Mouse (Mus musculus) kidney, postnatal 14 days (tissue): ENCODE data around the gene Pdcd2.
A peak's percentile ranks its signal among the peaks of the same experiment; 100 is the strongest.
"Not testable (repeated sequence)": the region's sequence is repeated elsewhere in the genome, so short reads cannot be mapped to it uniquely, and the experiment has no call there.

Experiments used
- DNase-seq: peaks from one replicate; pipeline ENCODE4 v3.0.0; 2022; ENCODE audit warnings: mixed read lengths

Gene Pdcd2

GRCm38 (mm10) chr17:15526986-15527810 lies at the start of gene Pdcd2:
Gene Pdcd2, minus strand, starts transcription at chr17:15527301.
- peak; percentile 97 for DNase-seq

- no peak for DNase-seq
These were observed 48.0 kb upstream of the Pdcd2 start for GRCm38 (mm10) chr17:15575056-15575455.

- no peak for DNase-seq
These were observed 39.8 kb upstream of the Pdcd2 start for GRCm38 (mm10) chr17:15566908-15567307.

- DNase-seq = peak; percentile 5
These were observed 37.8 kb upstream of the Pdcd2 start for GRCm38 (mm10) chr17:15564928-15565300.

DNA sequence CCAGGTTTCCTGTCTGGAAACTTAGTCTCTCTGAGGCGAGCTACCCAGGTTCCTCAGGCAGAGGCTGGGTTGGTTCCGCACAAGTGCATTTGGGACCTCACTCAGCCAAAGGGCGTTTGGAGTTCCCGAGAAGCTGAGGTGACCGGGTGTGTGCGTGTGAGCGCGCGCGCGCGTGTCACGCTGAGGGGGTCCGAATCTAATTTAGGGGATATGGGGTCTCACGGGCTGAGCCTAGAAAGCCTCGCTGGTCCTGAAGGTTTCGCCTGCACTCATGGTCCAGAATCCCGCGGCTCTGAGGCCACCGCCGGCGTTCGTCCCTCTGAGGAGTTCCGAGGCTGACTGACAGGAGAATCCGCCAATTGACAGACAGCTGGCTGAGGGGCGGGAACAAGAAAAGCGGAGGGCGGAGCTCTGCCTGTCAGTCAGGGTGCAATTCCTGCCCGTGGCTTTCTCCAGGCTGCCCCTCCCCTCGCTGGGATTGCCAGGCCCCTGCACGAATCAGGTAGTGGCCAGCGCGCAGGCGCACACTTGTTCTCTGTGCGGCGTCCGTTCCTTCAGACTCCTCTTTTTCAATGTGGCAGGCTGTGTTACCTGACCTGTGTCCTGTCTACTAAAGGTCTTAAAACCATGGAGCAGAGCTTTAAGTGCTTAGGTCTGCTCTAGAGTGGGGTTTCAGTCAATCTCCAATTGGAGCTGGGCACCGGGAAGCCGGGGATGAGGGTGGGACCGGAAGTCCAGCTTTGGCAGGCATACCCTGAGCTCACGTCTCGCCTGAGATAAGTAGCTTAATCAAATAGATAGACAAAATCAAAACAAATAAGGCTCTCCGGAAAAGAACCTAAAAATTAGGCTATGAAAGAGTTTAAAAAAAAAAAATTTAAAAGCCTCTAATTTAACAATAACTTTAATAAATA lies 37.2 kb upstream of the Pdcd2 start, which contains the start of gene Prdm9:
Prdm9 (minus strand) TSS at position 341 of the 914 bp plus-strand sequence.
- peak; percentile 99 for DNase-seq

DNA sequence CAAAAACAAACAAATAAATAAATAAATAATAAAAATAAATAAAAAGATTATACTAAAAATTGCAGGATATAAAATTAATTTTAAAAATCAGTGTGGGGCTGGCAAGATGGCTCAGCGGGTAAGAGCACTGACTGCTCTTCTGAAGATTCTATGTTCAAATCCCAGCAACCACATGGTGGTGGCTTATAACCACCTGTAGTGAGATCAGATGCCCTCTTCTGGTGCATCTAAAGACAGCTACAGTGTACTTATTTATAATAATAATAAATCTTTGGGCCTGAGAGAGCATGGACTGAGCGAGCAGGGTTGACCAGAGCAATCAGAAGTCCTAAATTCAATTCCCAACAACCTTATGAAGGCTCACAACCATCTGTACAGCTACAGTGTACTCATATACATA lies 32.8 kb upstream of the Pdcd2 start:
- DNase-seq = no peak

DNA sequence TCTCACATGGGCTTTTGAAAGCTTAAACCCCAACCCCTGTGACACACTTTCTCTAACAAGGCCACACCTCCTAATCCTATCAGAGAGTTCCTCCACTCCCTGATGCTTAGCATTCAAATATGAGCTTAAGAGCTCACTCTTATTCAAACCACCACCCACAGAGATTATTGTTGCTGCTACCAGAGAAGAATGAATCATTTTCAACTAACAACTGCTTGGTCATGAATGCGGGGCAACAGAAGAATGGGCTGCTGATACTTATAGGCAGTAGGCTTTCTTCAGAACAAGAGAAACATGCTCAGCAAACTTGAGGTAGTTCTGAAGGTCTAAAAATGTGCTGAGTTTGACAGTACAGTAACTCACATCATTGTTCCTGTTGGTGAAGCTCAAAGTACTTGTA lies 22.6 kb upstream of the Pdcd2 start:
- DNase-seq = no peak

DNA sequence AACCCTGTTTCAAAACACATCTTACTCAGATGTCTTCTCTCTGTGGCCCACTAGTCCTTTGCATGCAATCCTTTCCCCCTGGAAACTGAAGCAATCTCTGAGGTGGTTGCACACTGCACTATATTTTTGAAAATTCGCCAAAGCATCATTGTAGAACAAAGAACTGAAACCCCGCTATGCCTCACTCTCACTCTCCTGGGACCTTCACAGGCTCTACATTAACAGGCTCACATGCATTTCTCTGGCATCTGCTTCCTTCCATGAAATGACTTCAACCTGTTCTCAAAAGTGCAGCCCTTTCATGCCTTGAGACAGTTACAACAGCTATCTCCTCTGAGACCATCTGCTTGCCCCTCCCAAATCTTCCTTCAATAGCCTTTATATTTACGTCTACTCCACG lies 19.3 kb upstream of the Pdcd2 start:
- DNase-seq = no peak

DNA sequence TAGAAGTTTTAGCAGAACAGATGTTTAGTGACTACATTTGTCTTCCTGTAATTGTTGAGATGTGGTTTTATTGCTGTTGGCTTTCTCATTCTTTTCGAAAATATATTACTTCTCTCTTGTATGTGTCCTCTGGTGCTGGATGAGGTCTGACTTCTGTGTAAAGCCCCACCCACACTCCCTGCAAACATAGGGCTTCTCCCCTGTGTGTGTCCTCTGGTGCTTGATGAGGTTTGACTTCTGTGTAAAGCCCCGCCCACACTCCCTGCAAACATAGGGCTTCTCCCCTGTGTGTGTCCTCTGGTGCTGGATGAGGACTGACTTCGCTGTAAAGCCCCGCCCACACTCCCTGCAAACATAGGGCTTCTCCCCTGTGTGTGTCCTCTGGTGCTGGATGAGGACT lies 16.8 kb upstream of the Pdcd2 start:
- not testable (repeated sequence) for DNase-seq

DNA sequence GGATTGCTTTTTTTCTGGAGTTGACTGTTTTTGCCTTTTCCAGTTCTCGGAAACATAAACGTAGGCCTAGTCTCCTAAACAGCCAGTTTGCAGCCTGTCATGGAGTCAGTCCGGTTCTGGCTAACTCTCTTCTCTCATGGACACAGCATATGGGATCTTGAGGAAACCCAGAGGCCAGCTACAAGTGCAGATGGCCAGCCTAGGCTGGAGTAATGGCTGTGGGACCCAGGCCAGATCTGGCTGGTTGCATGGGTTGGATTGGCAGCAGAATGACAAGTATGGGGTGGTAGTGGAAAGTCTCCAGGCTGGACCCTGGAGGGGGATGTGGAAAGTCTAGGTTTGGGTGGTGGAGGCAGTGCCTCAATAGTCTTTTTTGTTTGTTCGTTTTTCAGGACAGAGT lies 13.2 kb upstream of the Pdcd2 start:
- no peak for DNase-seq

DNA sequence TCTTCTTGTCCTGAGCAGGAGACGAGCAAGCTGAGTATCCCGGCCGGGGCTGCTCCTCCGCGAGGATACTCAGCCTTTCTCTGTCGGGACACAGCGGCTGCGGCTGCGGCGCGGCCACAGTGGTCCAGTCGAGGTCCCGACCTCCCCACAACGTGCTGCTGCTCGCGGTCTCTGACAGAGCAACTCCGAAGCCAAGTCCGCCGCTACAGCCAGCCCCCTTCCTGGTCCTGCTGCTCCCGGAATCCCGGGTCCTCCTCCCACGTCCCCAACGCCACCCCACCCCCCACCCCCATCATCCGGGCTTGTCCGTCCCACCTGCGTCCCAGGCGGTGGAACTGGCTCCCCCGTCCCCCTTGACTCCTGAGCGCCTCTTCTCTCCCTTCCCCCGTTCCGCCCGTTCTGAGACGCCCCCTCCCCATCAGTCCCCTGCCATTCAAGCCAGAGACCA lies 9.4 kb upstream of the Pdcd2 start:
- DNase-seq = peak; percentile 21

- DNase-seq = no peak
These were observed 8.8 kb upstream of the Pdcd2 start for GRCm38 (mm10) chr17:15535943-15536342.

- no peak for DNase-seq
These were observed 8.2 kb upstream of the Pdcd2 start for GRCm38 (mm10) chr17:15535162-15535800.

DNA sequence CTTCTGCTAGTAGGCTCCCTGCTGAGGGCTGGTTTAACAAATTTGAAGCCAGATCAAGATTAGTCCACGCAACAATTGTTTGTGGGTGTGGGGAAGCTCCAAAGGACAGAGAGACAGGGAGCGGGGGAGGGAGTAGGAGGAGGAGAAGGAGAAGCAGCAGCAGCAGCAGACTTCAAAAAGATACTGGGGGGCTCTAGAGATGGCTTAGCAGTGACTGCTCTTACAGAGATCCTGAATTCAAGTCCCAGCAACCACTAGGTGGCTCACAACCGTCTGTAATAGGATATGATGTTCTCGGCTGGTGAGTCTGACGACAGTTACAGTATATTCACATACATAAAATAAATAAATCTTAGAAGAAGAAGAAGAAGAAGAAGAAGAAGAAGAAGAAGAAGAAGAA lies 3.0 kb upstream of the Pdcd2 start:
- DNase-seq = peak; percentile 56

DNA sequence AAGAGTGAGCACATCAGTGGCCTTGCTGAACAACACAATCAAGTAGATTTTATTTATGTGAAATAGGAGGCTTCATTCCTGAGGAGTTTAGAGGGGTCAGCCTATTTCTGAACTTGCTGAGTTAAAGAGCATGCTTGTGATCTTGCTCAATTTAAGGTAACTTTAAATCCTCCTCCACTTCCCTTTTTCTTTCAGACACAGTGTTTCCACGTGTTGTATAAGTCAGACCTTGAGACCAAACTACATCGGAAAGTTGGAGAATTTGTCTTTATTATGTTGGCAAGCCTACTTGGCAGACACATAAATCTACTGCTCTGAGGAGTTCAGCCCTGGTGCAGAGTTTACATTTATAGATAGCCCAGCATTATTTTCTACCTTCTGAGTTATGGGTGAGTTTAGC lies 1.8 kb upstream of the Pdcd2 start:
- DNase-seq = no peak

DNA sequence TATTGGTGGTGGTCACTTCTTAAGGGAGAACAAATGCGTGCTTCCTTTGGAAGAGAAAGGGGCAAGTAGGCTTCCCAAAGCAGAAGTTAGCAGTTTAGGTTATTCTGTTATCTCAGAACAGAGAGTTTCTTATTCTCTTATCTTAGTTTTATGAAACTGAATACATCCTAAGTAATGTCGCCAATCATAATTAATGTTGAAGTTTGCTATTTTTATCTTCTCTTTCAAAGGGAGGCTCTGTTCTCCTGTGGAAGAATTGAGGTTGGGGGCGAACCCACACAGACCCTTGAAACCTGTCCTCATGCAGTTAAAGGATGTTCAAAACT lies 673 bp upstream of the Pdcd2 start:
- no peak for DNase-seq

DNA sequence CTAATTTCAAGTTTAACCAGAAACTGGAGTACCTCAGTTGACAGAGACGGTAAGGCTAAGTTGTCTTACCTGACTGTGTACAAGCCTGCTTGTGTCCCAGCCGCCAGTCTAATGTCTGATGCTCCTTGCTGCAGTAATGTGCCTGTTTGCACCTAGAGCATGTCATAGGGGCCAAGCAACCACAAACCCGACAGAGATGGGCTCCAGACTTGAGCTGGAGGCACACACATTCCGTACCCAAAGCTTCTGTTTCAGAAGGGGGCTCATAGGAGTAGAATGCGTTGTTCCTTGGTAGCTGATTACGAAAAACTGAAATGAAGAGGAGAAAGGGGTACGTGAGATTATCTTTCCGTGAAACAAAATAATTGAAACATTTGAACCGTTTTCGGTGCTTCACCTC lies 797 bp downstream of the Pdcd2 start:
- DNase-seq = no peak

DNA sequence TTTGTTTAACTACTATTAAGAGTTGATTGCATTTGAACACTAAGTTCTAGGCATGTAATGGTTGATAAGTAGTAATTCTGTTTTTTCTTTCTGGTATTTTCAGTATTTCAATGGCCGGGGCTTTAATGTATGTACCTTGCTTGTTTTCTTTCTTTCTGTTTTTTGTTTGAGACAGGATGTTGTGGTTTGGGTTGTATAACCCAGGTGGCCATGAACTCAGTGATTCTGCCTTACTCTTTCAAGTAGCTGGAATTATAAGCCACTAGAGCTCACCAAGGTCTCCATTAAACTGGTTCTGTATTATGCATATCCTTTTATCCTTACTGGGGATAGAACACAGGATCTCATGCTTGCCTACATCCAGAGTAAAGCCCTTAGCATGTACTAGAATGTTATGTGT lies 8.3 kb downstream of the Pdcd2 start:
- no peak for DNase-seq

DNA sequence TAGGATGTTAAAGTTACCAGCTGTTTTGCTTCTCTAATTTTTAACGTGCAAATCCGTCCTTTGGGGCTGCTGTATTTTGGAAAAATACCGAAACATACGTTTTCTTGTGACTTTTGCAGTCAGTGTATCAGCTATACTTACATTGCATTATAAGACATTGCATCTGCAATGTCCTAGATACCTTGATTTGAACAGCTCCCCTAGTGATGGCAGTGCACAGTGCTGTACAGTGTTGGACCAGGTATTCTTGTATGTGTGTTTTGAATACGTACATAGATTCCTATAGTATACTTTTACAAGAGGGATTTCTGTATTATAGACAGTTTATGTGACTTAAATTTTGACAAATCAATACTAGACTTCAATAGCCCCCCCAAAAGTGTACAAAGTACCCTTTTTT lies 8.9 kb downstream of the Pdcd2 start:
- no peak for DNase-seq

GRCm38 (mm10) chr17:15517776-15518175 lies 9.3 kb downstream of the Pdcd2 start:
- no peak for DNase-seq

DNA sequence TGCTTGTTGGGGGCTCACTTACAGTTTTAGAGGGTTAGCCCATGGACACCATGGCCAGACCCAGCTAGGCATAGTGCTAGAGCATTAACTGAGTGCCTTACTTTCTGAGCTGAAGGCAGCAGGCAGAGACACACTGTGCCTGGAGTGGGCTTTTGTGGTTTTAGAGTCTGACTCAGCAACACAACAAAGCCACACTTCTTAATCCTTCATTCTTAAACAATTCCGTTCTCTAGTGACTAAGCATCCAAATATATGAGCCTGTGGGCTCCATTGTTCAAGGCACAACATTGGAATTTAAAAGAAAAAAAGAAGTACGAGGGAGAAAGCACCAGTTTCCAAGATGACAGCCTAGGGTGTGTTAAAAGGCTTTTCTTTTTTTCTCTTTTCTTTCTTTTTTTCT lies 16.4 kb downstream of the Pdcd2 start:
- no peak for DNase-seq

- peak; percentile 98 for DNase-seq
These were observed 27.3 kb downstream of the Pdcd2 start, which contains the start of the genes Psmb1 and Tbp for GRCm38 (mm10) chr17:15499656-15500394. Gene Psmb1, minus strand, starts transcription at chr17:15499751. Gene Tbp, plus strand, starts transcription at chr17:15499888.

GRCm38 (mm10) chr17:15498753-15499113 lies 28.4 kb downstream of the Pdcd2 start:
- DNase-seq = peak; percentile 4
